Mouse (Mus musculus): ENCODE results near the gene Lpin2.

Lpin2 gene

GRCm38 (mm10) chr17:71260658-71261057 lies 78.3 kb downstream of the Lpin2 start:
- DNase-seq (ENCODE audit: low read depth, low spot score), result peak; percentile 19

GRCm38 (mm10) chr17:71263136-71263535 lies 80.8 kb downstream of the Lpin2 start:
- no peak for DNase-seq (ENCODE audit: low read depth, low spot score)

- no peak for DNase-seq (ENCODE audit: low read depth, low spot score)
Measured at GRCm38 (mm10) chr17:71264739-71265138, 82.4 kb downstream of the Lpin2 start.

GRCm38 (mm10) chr17:71265336-71266051 lies 83.1 kb downstream of the Lpin2 start:
- DNase-seq (ENCODE audit: low read depth, low spot score), result no peak

GRCm38 (mm10) chr17:71267374-71267773 lies 85.0 kb downstream of the Lpin2 start:
- DNase-seq (ENCODE audit: low read depth, low spot score), result no peak

- DNase-seq (ENCODE audit: low read depth, low spot score), result no peak
Measured at GRCm38 (mm10) chr17:71268152-71268551, 85.8 kb downstream of the Lpin2 start.

GRCm38 (mm10) chr17:71268599-71268998 lies 86.2 kb downstream of the Lpin2 start:
- DNase-seq (ENCODE audit: low read depth, low spot score), result no peak

- DNase-seq (ENCODE audit: low read depth, low spot score), result no peak
Measured at GRCm38 (mm10) chr17:71273901-71274300, 91.5 kb downstream of the Lpin2 start.

- no peak for DNase-seq (ENCODE audit: low read depth, low spot score)
Measured at GRCm38 (mm10) chr17:71276771-71277170, 94.4 kb downstream of the Lpin2 start.

GRCm38 (mm10) chr17:71277701-71278491 lies 95.5 kb downstream of the Lpin2 start:
- no peak for DNase-seq (ENCODE audit: low read depth, low spot score)

GRCm38 (mm10) chr17:71282716-71283115 lies 100.4 kb downstream of the Lpin2 start:
- DNase-seq (ENCODE audit: low read depth, low spot score), result no peak

GRCm38 (mm10) chr17:71283237-71283636 lies 100.9 kb downstream of the Lpin2 start:
- DNase-seq (ENCODE audit: low read depth, low spot score), result no peak

- no peak for DNase-seq (ENCODE audit: low read depth, low spot score)
Measured at GRCm38 (mm10) chr17:71284890-71285289, 102.5 kb downstream of the Lpin2 start.

- no peak for DNase-seq (ENCODE audit: low read depth, low spot score)
Measured at GRCm38 (mm10) chr17:71285929-71286328, 103.6 kb downstream of the Lpin2 start.

GRCm38 (mm10) chr17:71287586-71287985 lies 105.2 kb downstream of the Lpin2 start:
- no peak for DNase-seq (ENCODE audit: low read depth, low spot score)

GRCm38 (mm10) chr17:71288145-71288758 lies 105.9 kb downstream of the Lpin2 start:
- no peak for DNase-seq (ENCODE audit: low read depth, low spot score)

GRCm38 (mm10) chr17:71288808-71289548 lies 106.6 kb downstream of the Lpin2 start:
- DNase-seq (ENCODE audit: low read depth, low spot score), result no peak

GRCm38 (mm10) chr17:71289572-71290176 lies 107.3 kb downstream of the Lpin2 start:
- DNase-seq (ENCODE audit: low read depth, low spot score), result no peak

GRCm38 (mm10) chr17:71290486-71291410 lies 108.4 kb downstream of the Lpin2 start:
- DNase-seq (ENCODE audit: low read depth, low spot score), result no peak

GRCm38 (mm10) chr17:71291897-71292420 lies 109.6 kb downstream of the Lpin2 start:
- DNase-seq (ENCODE audit: low read depth, low spot score), result no peak

All from R1 (cell line).